Mouse (Mus musculus) embryonic facial prominence, embryonic 13.5 days (tissue): ENCODE results near the gene Trim7. TPM values are rescaled to one million over a fixed set of nuclear protein-coding genes. Genes with fewer than 3 reads are reported as not detected.
"Not testable (repeated sequence)": the region's sequence is repeated elsewhere in the genome, so short reads cannot be mapped to it uniquely, and the experiment has no call there.

ENCODE experiments used
- ATAC-seq: fragments of 200-750 bp; cut with Nextera tagmentation; 2 replicates; pipeline ENCODE4 v1.8.0; 2017; ENCODE audit warnings: low read depth; ENCODE audit not compliant: insufficient number of reproducible peaks, insufficient read depth, low FRiP score, low TSS enrichment
- H3K27ac ChIP-seq: fragments of 300-500 bp; sonication (generic); 2 replicates; pipeline ENCODE4 v1.5.1; 2015; ENCODE audit warnings: moderate library complexity, mild to moderate bottlenecking, inconsistent platforms
- H3K27me3 ChIP-seq: fragments of 300-500 bp; sonication (generic); 2 replicates; pipeline ENCODE4 v1.6.1; 2015; ENCODE audit warnings: mild to moderate bottlenecking, inconsistent platforms
- H3K36me3 ChIP-seq: fragments of 300-500 bp; sonication (generic); 2 replicates; pipeline ENCODE4 v1.6.1; 2015; ENCODE audit warnings: mild to moderate bottlenecking, inconsistent platforms
- H3K4me1 ChIP-seq: fragments of 300-500 bp; sonication (generic); 2 replicates; pipeline ENCODE4 v1.6.1; 2015; ENCODE audit warnings: inconsistent platforms
- H3K4me2 ChIP-seq: fragments of 300-500 bp; sonication (generic); 2 replicates; pipeline ENCODE4 v1.6.1; 2015; ENCODE audit warnings: moderate library complexity, mild to moderate bottlenecking, inconsistent platforms
- H3K4me3 ChIP-seq: fragments of 300-500 bp; sonication (generic); 2 replicates; pipeline ENCODE4 v1.5.1; 2015; ENCODE audit warnings: mild to moderate bottlenecking, inconsistent platforms
- H3K9ac ChIP-seq: fragments of 300-500 bp; sonication (generic); 2 replicates; pipeline ENCODE4 v1.6.1; 2015; ENCODE audit warnings: mild to moderate bottlenecking, inconsistent platforms
- H3K9me3 ChIP-seq: fragments of 300-500 bp; sonication (generic); 2 replicates; pipeline ENCODE4 v1.6.1; 2016; ENCODE audit warnings: inconsistent platforms
- WGBS: fragments of 180-500 bp; shearing (Covaris S2); methylation state at CpG from one replicate; pipeline ENCODE4 v1.1.7; 2015; ENCODE audit warnings: mixed read lengths; 5-methylcytosine and 5-hydroxymethylcytosine counted together
- polyA plus RNA-seq: library from polyadenylated mRNA; unstranded; fragments of >200 nt; fragmentation: Nextera tagmentation; extraction: Ambion mirVana; gene quantifications from 2 replicates; pipeline ENCODE4 v1.2.1, GENCODE M21; 2015

The Trim7 gene
- polyA plus RNA-seq, 1 experiment from 2014 or later = 1.1 TPM

DNA sequence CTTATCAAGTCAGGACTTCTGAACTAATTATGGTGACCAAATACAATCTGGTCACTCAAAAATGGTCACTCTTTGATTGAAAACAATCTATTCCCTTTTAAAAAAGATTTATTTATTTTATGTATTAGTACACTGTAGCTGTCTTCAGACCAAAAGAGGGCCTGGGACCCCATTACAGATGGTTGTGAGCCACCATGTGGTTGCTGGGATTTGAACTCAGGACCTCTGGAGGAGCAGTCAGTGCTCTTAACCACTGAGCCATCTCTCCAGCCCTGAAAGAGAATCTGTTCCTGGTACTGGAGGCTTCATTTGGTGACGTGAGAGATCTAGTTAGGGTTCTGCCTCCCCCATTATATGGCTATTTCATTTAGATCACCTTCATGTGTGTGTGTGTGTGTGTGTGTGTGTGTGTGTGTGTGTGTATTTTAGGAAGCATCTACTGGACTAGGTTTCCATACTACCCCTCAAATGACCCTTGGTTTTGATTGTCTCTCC, 49.5 kb downstream of the Trim7 start:
- H3K27ac ChIP-seq, H3K9me3 ChIP-seq, H3K9ac ChIP-seq, H3K4me3 ChIP-seq, H3K4me2 ChIP-seq, ATAC-seq, H3K36me3 ChIP-seq: not testable (repeated sequence)
- Histone ChIP-seq H3K4me1 (peaks cover 16% of the 10 kb centered on the region; the same call in 1 of the 2 replicates), H3K27me3 (peaks cover 16% of the 10 kb centered on the region)
- WGBS = 76% methylated on average over 1 of the region's 1 CpGs

DNA sequence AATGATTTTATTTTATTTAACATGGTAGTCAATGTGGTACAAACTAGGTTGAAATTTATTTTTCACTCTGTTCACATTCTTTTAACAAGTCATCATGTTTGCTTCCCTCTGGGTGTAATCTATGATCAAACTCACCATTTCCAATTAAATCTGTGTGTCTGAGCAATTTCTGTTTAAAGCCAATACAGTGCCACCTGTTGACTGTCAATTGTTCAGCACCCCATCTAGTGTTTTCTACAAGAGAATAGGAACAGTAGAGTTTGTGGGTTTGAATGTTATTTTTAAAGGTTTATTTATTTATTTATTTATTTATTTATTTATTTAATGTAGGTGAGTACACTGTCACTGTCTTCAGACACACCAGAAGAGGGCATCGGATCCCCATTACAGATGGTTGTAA, 50.7 kb downstream of the Trim7 start:
- H3K27me3 ChIP-seq = peaks cover 16% of the 10 kb centered on the region
- H3K4me3 ChIP-seq = no peak overlapping the region
- H3K27ac ChIP-seq = no peak overlapping the region
- no peaks in the 10 kb centered on the region for H3K9me3 ChIP-seq
- H3K9ac ChIP-seq = no peak overlapping the region
- H3K4me1 ChIP-seq = peaks cover 9% of the 10 kb centered on the region; the same call in 1 of the 2 replicates
- 88% methylated on average over 1 of the region's 1 CpGs for WGBS
- no peak overlapping the region for H3K4me2 ChIP-seq
- no peak for ATAC-seq
- H3K36me3 ChIP-seq = no peaks in the 10 kb centered on the region

DNA sequence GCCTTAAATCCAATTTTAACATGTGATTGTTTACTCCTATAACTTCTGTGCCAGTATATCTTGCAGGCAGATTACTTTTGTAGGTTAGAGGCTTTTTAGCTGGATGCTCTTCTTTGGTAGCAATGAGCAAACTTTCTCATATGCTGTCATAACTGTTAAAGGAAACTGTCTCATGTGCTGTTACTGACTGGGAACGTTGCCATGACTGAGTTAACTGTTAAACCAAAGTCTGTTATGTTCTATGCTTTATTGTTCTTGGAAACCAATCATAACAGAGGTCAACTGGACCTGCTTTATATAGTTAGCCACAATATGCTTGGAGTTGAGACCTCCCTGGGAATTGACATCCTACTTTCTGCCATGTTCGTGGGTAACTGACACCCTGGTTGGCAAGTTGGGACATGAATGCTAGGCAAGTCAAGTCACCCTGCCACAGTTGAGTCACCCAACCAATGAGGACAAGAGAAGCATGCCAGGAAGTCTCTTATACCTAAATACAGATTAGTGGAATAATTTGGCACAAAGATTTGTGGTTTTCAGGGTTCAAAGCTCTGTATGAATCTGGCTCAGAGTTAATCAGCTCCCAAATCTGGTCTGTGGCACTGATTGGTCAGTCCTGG, 73.0 kb downstream of the Trim7 start:
- Histone ChIP-seq H3K4me2 (no peak overlapping the region), H3K27me3 (no peaks in the 10 kb centered on the region), H3K27ac (no peak overlapping the region), H3K9ac (no peak overlapping the region), H3K36me3 (no peaks in the 10 kb centered on the region), H3K4me1 (no peaks in the 10 kb centered on the region), H3K4me3 (no peak overlapping the region), H3K9me3 (no peaks in the 10 kb centered on the region)
- ATAC-seq = no peak
- 69% methylated on average over 2 of the region's 2 CpGs for WGBS

DNA sequence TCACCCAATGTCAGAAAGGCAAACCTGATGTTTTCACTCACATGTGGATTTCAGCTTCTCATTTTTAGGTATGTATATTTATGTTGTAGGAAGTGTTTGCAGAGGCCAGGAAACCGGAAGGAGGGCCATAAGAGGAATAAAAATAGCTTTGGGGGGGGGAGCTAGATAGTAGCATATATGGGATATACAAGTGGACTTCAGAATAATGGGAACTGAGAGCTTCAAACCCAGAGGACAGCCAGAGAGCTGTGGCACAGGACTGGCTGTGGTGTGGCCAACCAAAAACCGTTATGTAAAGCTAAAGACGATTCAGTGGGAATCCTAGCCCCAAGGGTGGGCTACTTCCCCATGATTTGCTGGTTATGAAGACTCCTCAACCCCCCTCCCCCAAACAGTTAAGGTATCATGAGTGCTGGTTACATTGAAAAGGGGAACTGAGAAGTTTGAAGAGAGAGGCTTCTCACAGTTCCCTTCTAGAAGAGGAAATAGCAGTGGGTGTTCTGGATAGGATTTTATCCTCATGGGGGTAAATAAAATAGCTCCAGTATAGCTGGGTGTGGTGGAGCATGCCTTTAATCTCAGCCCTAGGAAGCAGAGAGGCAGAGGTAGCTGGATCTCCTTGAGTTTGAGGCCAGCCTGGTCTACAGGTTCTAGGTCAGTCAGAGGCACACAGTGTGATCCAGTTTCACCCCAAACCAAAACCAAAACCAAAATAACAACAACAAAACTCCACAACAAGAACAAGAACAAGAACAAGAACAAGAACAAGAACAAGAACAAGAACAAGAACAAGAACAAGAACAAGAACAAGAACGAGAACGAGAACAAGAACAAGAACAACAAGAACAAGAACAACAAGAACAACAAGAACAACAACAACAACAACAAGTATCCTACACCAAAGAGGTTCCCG, 75.0 kb downstream of the Trim7 start:
- H3K36me3 ChIP-seq, H3K27ac ChIP-seq, H3K4me3 ChIP-seq, H3K27me3 ChIP-seq, H3K4me2 ChIP-seq, H3K9me3 ChIP-seq, ATAC-seq, H3K9ac ChIP-seq, H3K4me1 ChIP-seq: not testable (repeated sequence)
- 74% methylated on average over 6 of the region's 6 CpGs for WGBS

DNA sequence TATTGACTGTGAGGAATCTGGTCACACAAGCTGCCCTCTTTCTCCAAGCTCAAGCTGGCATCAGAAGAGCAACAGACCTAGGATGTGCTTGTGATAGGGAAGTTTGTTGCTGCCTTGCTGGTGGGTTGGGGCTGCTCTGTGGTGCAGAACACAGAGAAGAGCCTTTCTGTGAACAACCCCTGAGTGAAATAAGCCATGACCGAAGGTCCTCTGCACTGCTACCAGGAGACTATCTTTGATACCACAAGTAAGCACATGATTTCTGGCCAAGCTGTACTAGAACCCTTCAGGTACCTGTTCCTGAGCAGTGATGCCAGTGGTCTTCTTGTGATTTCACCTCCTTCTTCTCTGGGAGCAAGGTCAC, 75.6 kb downstream of the Trim7 start:
- not testable (repeated sequence) for H3K9ac ChIP-seq, H3K36me3 ChIP-seq, H3K27ac ChIP-seq, H3K4me1 ChIP-seq, H3K27me3 ChIP-seq, ATAC-seq, H3K9me3 ChIP-seq, H3K4me2 ChIP-seq, H3K4me3 ChIP-seq
- 82% methylated on average over 1 of the region's 1 CpGs for WGBS

Other genes starting within 250 kb of the Trim7 start
- gene Rack1, start 25.8 kb upstream of the Trim7 start, polyA plus RNA-seq = 729 and 806 TPM in 2 replicates
- 8.3 and 8.7 TPM in 2 replicates for gene Trim41, start 8.8 kb upstream of the Trim7 start, polyA plus RNA-seq
- 3.4 and 3.6 TPM in 2 replicates for gene Gm12184, start 515 bp downstream of the Trim7 start, polyA plus RNA-seq
- 3.9 and 4.3 TPM in 2 replicates for gene Irgm1, start 45.5 kb downstream of the Trim7 start, polyA plus RNA-seq
- 0.23 and 0.28 TPM in 2 replicates for gene Gm5431, start 76.1 kb downstream of the Trim7 start, polyA plus RNA-seq
- gene Psme2b, start 120.0 kb downstream of the Trim7 start, polyA plus RNA-seq = 2.1 and 9.1 TPM in 2 replicates
- gene Olfr56, start 152.7 kb downstream of the Trim7 start, polyA plus RNA-seq = not detected in 2 replicates
- gene 9930111J21Rik1, start 153.3 kb downstream of the Trim7 start, polyA plus RNA-seq = 0.29 and 0.48 TPM in 2 replicates
- gene Gm12185, start 166.1 kb downstream of the Trim7 start, polyA plus RNA-seq = 0.07 TPM in 1 of 2 replicates, not detected in the other
- not detected in 2 replicates for gene Tgtp1, start 168.0 kb downstream of the Trim7 start, polyA plus RNA-seq
- 0.20 and 0.61 TPM in 2 replicates for gene 9930111J21Rik2, start 225.1 kb downstream of the Trim7 start, polyA plus RNA-seq
- 0.11 and 0.30 TPM in 2 replicates for gene Tgtp2, start 238.1 kb downstream of the Trim7 start, polyA plus RNA-seq